Mouse (Mus musculus): ENCODE measurements around the gene Rfx7. TPM values are rescaled to one million over a fixed set of nuclear protein-coding genes. Genes with fewer than 3 reads are reported as not detected.

Rfx7 gene
- polyA plus RNA-seq, 1 experiment from 2014 or later = 12.6 TPM

DNA sequence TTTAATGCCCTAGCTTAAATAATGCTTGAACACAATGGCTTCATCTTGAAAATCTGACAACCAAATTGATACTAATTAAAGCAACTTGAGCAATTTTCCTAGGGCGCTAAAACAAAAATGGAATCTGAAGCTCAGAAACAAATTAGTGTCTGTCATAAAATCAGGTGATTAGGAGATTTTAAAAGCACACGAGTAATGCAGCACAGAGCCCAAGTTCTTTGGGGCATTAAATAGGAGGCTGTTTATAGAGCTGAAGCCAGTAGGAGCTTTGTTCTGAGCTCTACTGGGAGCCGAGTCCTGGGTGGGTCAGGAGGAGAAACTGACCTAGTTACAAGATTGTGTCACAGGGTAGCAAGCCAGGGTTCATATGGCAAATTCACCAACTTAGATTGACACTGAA is 34.9 kb upstream of the Rfx7 start:
- no peak overlapping the region for H3K27ac ChIP-seq (replicated peaks; ENCODE audit: low read depth, low read length)
- no peak overlapping the region for H3K9ac ChIP-seq (ENCODE audit: low read depth, low read length)
- ATAC-seq (ENCODE audit: low read depth) = no peak
- H3K4me1 ChIP-seq (ENCODE audit: control insufficient read depth, insufficient read depth, low read length) = peaks cover 4% of the 10 kb centered on the region
- no peaks in the 10 kb centered on the region for H3K9me3 ChIP-seq (ENCODE audit: control insufficient read depth, low read length)
- no peaks in the 10 kb centered on the region for H3K36me3 ChIP-seq (ENCODE audit: control insufficient read depth, insufficient read depth, low read length)
- WGBS = 66% methylated on average over 3 of the region's 3 CpGs
- DNase-seq (ENCODE audit: low spot score) = no peak
- no peaks in the 10 kb centered on the region for H3K27me3 ChIP-seq (replicated peaks; ENCODE audit: control insufficient read depth, insufficient read depth, low read length)
- H3K4me2 ChIP-seq (ENCODE audit: low read depth, low read length) = no peak overlapping the region
- H3K4me3 ChIP-seq (ENCODE audit: low read depth, low read length) = no peak overlapping the region

DNA sequence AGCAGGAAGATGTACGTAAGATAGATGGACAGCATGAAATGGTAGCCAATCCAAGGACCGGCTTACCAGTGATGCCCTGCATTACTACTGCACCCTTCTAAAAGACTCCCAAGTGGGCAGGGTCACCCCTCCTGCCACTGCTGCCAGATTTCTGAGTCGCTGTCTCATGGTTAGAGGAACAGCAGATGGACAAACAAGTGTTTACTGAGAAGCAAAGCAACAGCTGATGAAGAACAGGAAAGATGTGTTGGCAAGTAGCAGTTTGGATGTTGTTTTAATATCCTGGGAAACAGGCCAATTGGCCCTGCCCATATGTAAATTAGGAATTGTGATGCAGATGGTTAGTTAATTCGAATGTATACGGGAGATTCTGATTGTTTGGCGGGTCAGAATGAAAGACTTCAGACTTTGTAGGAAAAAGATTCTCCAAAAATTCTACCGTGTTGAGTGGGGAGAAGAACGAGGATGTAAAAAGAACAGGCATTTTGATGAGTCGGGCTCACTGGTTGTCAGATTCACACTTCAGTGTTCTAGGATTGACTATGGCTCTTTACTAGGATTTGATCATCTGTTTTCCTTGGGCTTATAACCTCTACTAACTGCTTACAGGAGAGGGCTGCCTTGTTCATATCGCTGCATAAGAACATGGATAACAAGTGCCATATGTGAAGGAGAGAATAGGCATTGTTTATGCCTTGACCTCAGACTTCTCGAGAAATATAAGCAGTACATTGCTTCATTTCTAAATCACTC is 19.6 kb upstream of the Rfx7 start:
- DNase-seq (ENCODE audit: low spot score) (peak; percentile 22), ATAC-seq (ENCODE audit: low read depth) (no peak)
- no peak overlapping the region for H3K4me3 ChIP-seq (ENCODE audit: low read depth, low read length)
- H3K4me2 ChIP-seq (ENCODE audit: low read depth, low read length) = no peak overlapping the region
- no peak overlapping the region for H3K9ac ChIP-seq (ENCODE audit: low read depth, low read length)
- no peaks in the 10 kb centered on the region for H3K27me3 ChIP-seq (replicated peaks; ENCODE audit: control insufficient read depth, insufficient read depth, low read length)
- H3K9me3 ChIP-seq (ENCODE audit: control insufficient read depth, low read length) = no peaks in the 10 kb centered on the region
- H3K4me1 ChIP-seq (ENCODE audit: control insufficient read depth, insufficient read depth, low read length) = no peaks in the 10 kb centered on the region
- WGBS = 48% methylated on average over 11 of the region's 11 CpGs
- H3K27ac ChIP-seq (replicated peaks; ENCODE audit: low read depth, low read length) = no peak overlapping the region
- H3K36me3 ChIP-seq (ENCODE audit: control insufficient read depth, insufficient read depth, low read length) = no peaks in the 10 kb centered on the region

DNA sequence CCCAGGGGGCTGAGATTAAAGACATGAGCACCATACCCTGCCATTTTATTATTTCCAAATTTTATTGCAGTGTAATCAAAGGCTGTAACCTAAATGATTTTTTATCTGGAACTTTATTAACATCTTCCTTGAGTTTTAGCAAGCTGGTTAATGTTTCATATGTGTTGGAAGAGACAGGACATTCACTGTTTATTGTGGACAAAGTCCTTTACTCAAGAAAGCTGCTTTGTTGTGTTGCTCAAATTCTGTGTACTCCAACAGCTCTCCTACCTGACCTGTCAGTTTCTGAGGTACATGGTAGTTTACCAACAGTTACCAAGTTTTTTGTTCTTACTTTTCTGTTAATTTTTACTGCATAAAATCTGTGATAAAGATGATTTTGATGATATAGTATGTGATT is 16.7 kb upstream of the Rfx7 start:
- Histone ChIP-seq H3K27me3 (replicated peaks; ENCODE audit: control insufficient read depth, insufficient read depth, low read length) (no peaks in the 10 kb centered on the region), H3K4me2 (ENCODE audit: low read depth, low read length) (no peak overlapping the region), H3K36me3 (ENCODE audit: control insufficient read depth, insufficient read depth, low read length) (no peaks in the 10 kb centered on the region), H3K9ac (ENCODE audit: low read depth, low read length) (no peak overlapping the region), H3K27ac (replicated peaks; ENCODE audit: low read depth, low read length) (no peak overlapping the region), H3K9me3 (ENCODE audit: control insufficient read depth, low read length) (no peaks in the 10 kb centered on the region), H3K4me1 (ENCODE audit: control insufficient read depth, insufficient read depth, low read length) (no peaks in the 10 kb centered on the region), H3K4me3 (ENCODE audit: low read depth, low read length) (no peak overlapping the region)
- DNase-seq (ENCODE audit: low spot score) (no peak), ATAC-seq (ENCODE audit: low read depth) (no peak)

DNA sequence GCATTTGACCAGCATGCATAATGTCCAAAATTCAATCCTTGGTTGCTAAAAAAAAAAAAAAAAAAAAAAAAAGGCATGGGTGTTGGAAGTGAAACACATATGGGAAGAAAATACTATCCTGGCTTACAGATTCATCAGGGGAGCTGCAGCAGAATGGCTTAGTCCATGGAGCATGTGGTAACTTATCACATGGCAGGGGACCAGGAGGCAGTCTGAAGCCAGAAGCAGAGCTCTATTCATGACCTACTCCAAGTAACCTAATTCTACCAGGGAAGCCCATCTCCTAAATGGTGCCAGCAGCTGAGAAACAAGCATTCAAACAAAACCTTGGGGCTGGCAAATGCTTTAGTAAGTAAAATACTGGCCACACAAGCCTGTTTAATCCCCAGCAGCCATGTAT is 12.8 kb upstream of the Rfx7 start:
- Histone ChIP-seq H3K4me1 (ENCODE audit: control insufficient read depth, insufficient read depth, low read length) (no peaks in the 10 kb centered on the region), H3K4me2 (ENCODE audit: low read depth, low read length) (no peak overlapping the region), H3K36me3 (ENCODE audit: control insufficient read depth, insufficient read depth, low read length) (no peaks in the 10 kb centered on the region), H3K9ac (ENCODE audit: low read depth, low read length) (no peak overlapping the region), H3K27ac (replicated peaks; ENCODE audit: low read depth, low read length) (no peak overlapping the region), H3K27me3 (replicated peaks; ENCODE audit: control insufficient read depth, insufficient read depth, low read length) (no peaks in the 10 kb centered on the region), H3K4me3 (ENCODE audit: low read depth, low read length) (no peak overlapping the region), H3K9me3 (ENCODE audit: control insufficient read depth, low read length) (no peaks in the 10 kb centered on the region)
- ATAC-seq (ENCODE audit: low read depth) (no peak), DNase-seq (ENCODE audit: low spot score) (no peak)

- H3K4me2 ChIP-seq (ENCODE audit: low read depth, low read length) = no peak overlapping the region
- H3K36me3 ChIP-seq (ENCODE audit: control insufficient read depth, insufficient read depth, low read length) = no peaks in the 10 kb centered on the region
- H3K9me3 ChIP-seq (ENCODE audit: control insufficient read depth, low read length) = no peaks in the 10 kb centered on the region
- H3K4me3 ChIP-seq (ENCODE audit: low read depth, low read length) = no peak overlapping the region
- ATAC-seq (ENCODE audit: low read depth) = no peak
- no peak overlapping the region for H3K9ac ChIP-seq (ENCODE audit: low read depth, low read length)
- no peaks in the 10 kb centered on the region for H3K4me1 ChIP-seq (ENCODE audit: control insufficient read depth, insufficient read depth, low read length)
- no peak overlapping the region for H3K27ac ChIP-seq (replicated peaks; ENCODE audit: low read depth, low read length)
- no peak for DNase-seq (ENCODE audit: low spot score)
- H3K27me3 ChIP-seq (replicated peaks; ENCODE audit: control insufficient read depth, insufficient read depth, low read length) = no peaks in the 10 kb centered on the region
Observed at GRCm38 (mm10) chr9:72520849-72521248, 11.2 kb upstream of the Rfx7 start.

DNA sequence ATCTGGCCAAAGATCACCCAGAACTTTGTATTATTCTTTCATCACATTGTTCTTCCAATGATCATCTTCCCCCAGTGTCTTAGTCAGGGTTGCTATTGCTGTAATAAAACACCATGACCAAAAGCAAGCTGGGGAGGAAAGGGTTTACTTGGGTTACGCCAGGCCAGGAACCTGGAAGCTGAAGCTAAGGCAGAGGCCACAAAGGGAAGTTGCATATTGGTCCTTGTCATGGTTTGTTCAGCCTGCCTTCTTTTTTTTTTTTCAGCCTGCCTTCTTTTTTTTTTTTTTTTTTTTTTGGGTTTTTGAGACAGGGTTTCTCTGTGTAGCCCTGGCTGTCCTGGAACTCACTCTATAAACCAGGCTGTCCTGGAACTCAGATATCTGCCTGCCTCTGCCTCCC is 5.9 kb upstream of the Rfx7 start:
- Histone ChIP-seq H3K4me1 (ENCODE audit: control insufficient read depth, insufficient read depth, low read length) (peaks cover 6% of the 10 kb centered on the region; the same call in 1 of the 2 replicates), H3K9me3 (ENCODE audit: control insufficient read depth, low read length) (no peaks in the 10 kb centered on the region), H3K27me3 (replicated peaks; ENCODE audit: control insufficient read depth, insufficient read depth, low read length) (no peaks in the 10 kb centered on the region), H3K4me3 (ENCODE audit: low read depth, low read length) (no peak overlapping the region), H3K9ac (ENCODE audit: low read depth, low read length) (no peak overlapping the region), H3K4me2 (ENCODE audit: low read depth, low read length) (no peak overlapping the region), H3K27ac (replicated peaks; ENCODE audit: low read depth, low read length) (no peak overlapping the region), H3K36me3 (ENCODE audit: control insufficient read depth, insufficient read depth, low read length) (no peaks in the 10 kb centered on the region)
- ATAC-seq (ENCODE audit: low read depth) = no peak
- no peak for DNase-seq (ENCODE audit: low spot score)
- WGBS = 76% methylated on average over 1 of the region's 1 CpGs

GRCm38 (mm10) chr9:72530237-72530636 is 1.8 kb upstream of the Rfx7 start:
- Histone ChIP-seq H3K27me3 (replicated peaks; ENCODE audit: control insufficient read depth, insufficient read depth, low read length) (no peaks in the 10 kb centered on the region), H3K36me3 (ENCODE audit: control insufficient read depth, insufficient read depth, low read length) (no peaks in the 10 kb centered on the region), H3K9me3 (ENCODE audit: control insufficient read depth, low read length) (no peaks in the 10 kb centered on the region), H3K4me2 (ENCODE audit: low read depth, low read length) (peak overlapping the region; percentile 76; the same call in 1 of the 2 replicates), H3K4me3 (ENCODE audit: low read depth, low read length) (no peak overlapping the region), H3K9ac (ENCODE audit: low read depth, low read length) (no peak overlapping the region), H3K4me1 (ENCODE audit: control insufficient read depth, insufficient read depth, low read length) (peaks cover 15% of the 10 kb centered on the region), H3K27ac (replicated peaks; ENCODE audit: low read depth, low read length) (peak overlapping the region; percentile 99)
- WGBS = under 1% methylated on average over 12 of the region's 12 CpGs
- DNase-seq (ENCODE audit: low spot score) (peak; percentile 95), ATAC-seq (ENCODE audit: low read depth) (no peak)

DNA sequence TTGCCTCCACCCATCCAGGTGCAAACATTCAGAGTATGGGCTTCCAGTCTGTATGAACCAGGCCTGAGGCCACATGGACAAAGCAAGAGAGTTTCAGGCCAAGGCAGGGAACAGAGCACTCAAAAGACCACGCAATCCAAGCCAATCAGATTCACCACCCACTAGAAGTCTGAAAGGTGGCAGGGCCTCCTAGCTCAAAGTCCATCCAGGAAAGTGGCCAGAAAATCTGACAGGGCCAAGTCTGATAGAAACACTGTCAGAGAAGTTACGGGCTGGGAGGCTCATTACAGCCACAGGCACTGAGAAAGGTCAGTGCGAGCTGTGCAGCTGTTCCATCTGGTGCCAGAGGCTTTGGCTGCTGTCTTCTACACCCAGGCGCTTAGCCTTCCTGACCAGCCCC is 1.2 kb upstream of the Rfx7 start:
- Histone ChIP-seq H3K4me3 (ENCODE audit: low read depth, low read length) (peak overlapping the region; percentile 92), H3K9me3 (ENCODE audit: control insufficient read depth, low read length) (no peaks in the 10 kb centered on the region), H3K4me1 (ENCODE audit: control insufficient read depth, insufficient read depth, low read length) (peaks cover 15% of the 10 kb centered on the region), H3K9ac (ENCODE audit: low read depth, low read length) (peak overlapping the region; percentile 98), H3K36me3 (ENCODE audit: control insufficient read depth, insufficient read depth, low read length) (no peaks in the 10 kb centered on the region), H3K4me2 (ENCODE audit: low read depth, low read length) (peak overlapping the region; percentile 76), H3K27me3 (replicated peaks; ENCODE audit: control insufficient read depth, insufficient read depth, low read length) (no peaks in the 10 kb centered on the region), H3K27ac (replicated peaks; ENCODE audit: low read depth, low read length) (peak overlapping the region; percentile 99)
- DNase-seq (ENCODE audit: low spot score) = peak; percentile 49
- WGBS = 33% methylated on average over 4 of the region's 4 CpGs
- 0 out of 2 replicates have a peak, but pooled peaks have one; percentile 0 for ATAC-seq (ENCODE audit: low read depth)

DNA sequence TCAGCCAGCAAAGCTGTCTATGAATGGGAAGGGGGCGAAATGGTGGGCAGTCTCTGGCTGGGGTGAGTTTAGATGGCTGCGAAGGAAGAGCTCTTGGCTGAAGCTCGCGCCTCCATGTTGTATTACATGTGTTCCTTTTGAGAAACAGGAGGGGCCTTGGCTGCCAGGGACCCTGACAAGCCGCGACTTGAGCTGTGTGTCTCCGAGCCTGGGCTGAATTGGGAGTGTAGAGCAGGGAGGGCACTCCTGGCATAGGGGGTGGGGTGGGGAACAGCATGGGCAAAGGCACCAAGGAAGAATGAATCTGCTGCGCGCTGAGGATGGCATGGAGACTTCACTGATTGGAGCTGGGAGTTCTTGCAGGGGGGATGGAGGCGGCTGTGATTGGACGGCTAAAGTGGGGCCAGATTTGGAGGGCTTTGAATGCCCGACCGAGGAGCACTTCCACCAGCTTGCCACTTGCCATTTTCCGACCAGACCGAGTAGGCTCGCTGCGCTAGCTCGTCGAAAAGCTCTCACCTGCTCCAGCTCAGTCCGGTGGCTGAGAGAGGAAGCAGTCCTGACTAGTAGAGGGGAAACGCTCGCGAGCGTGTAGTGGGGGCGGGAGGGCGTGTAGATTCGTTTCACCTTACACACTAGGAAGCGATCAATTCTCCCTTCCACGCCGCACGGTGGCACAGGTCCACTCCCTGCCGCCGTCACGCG is 597 bp upstream of the Rfx7 start:
- WGBS = under 1% methylated on average over 18 of the region's 35 CpGs
- H3K4me1 ChIP-seq (ENCODE audit: control insufficient read depth, insufficient read depth, low read length) = peaks cover 15% of the 10 kb centered on the region
- H3K36me3 ChIP-seq (ENCODE audit: control insufficient read depth, insufficient read depth, low read length) = no peaks in the 10 kb centered on the region
- H3K4me2 ChIP-seq (ENCODE audit: low read depth, low read length) = peak overlapping the region; percentile 76
- no peaks in the 10 kb centered on the region for H3K27me3 ChIP-seq (replicated peaks; ENCODE audit: control insufficient read depth, insufficient read depth, low read length)
- DNase-seq (ENCODE audit: low spot score) = peak; percentile 95
- H3K9me3 ChIP-seq (ENCODE audit: control insufficient read depth, low read length) = no peaks in the 10 kb centered on the region
- H3K4me3 ChIP-seq (ENCODE audit: low read depth, low read length) = peak overlapping the region; percentile 92
- H3K27ac ChIP-seq (replicated peaks; ENCODE audit: low read depth, low read length) = peak overlapping the region; percentile 99
- peak overlapping the region; percentile 98 for H3K9ac ChIP-seq (ENCODE audit: low read depth, low read length)
- peak; percentile 91 for ATAC-seq (ENCODE audit: low read depth)
